Mouse (Mus musculus) ovary, postnatal 36 days (tissue): ENCODE measurements around the gene Ranbp1.
"Not testable (repeated sequence)": the region's sequence is repeated elsewhere in the genome, so short reads cannot be mapped to it uniquely, and the experiment has no call there.

Source experiments
- DNase-seq: peaks from one replicate; pipeline ENCODE4 v3.0.0; 2022; ENCODE audit warnings: low spot score, mixed read lengths

The Ranbp1 gene

GRCm38 (mm10) chr16:18248433-18249363 is at the start of gene Ranbp1, which contains the start of gene Trmt2a:
Gene Ranbp1 (minus strand): TSS chr16:18248732.
Gene Trmt2a (plus strand): TSS chr16:18248679.
- peak; percentile 99 for DNase-seq

DNA sequence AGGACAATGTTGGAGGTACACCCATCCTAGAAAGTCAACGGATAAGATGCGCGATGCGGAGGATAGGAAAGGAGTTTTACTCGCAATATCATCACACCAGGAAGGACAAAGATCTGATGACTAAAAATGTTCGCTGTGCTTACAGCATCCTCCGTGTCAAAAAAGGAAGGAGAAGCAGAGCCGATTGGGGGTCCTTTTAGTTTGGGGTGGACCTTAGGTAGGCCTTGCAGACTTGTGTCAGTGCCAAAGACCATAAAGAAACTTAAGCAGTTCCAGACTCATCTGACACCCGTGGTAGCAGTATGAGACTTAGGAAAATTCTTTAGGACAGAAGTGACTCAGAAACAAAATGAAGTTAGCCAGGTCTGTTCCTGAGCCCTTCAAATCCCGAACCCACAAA is 41.1 kb upstream of the Ranbp1 start:
- not testable (repeated sequence) for DNase-seq

GRCm38 (mm10) chr16:18289067-18289588 is 40.6 kb upstream of the Ranbp1 start, which contains the start of gene Dgcr8:
Gene Dgcr8 (minus strand): TSS chr16:18289246.
- peak; percentile 99 for DNase-seq

DNA sequence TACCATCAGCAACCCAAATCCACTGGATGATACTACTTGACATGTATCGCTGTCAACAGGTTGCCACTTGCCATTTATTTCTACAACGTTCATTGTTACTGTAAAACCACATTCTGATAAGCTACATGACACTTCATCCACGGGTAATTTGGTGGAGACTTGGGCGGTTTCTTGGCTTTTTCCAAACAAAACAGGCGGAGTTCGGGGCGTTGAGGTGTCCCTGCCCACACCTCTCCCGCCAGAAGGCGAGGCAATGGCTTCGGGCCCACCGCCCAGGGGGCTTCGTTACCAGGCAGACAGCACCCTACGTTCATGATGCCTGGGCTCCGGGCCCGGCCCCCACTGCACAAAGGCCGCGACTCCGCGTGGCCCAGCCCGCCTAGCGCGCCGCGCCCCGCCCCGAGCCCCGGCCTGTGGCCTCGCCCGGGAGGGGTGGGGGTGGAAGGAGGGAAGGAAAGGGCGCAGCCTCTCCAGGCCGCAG is 40.1 kb upstream of the Ranbp1 start:
- DNase-seq, result peak; percentile 84

- no peak for DNase-seq
Observed at GRCm38 (mm10) chr16:18288166-18288565, 39.6 kb upstream of the Ranbp1 start.

GRCm38 (mm10) chr16:18275166-18275565 is 26.6 kb upstream of the Ranbp1 start:
- DNase-seq, result no peak

GRCm38 (mm10) chr16:18268182-18268581 is 19.6 kb upstream of the Ranbp1 start:
- no peak for DNase-seq

DNA sequence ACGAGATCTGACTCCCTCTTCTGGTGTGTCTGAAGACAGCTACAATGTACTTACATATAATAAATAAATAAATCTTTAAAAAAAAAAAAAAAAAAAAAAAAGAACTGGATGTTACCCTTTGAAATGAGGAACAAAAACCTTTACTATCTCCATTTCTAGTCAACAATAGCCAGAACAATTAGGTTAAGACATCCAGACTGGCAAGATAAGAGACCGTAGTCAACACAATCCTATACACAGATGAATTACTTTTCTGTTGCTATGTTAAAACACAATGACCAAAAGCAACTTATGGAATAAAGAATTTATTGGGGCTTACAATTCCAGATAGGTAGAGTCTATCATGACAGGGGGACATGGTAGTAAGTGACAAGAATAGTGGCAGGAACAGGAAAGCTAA is 16.5 kb upstream of the Ranbp1 start:
- DNase-seq, result no peak

DNA sequence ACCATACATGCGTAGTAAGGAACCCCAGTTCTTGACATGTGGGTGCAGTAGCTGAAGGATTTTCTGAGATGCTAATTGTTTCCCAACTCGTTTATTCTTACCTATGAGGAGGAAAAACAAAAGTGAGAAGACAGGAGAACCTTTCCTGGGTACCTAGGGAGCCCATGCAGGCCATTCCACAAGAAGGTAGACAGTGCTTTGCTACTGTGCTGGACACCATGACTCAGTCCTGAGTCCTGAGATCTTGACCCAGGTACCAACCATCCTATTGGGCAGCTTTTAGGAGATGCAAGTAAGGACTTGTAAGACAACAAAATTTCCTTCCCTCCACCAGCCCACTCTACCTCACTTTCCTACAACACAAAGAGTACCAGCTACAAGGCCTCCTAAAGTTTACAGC is 9.7 kb upstream of the Ranbp1 start, which contains the start of gene Gm49776:
Gm49776 (minus strand) TSS at position 101 of the 400 bp plus-strand sequence.
- DNase-seq, result no peak

GRCm38 (mm10) chr16:18253866-18254265 is 5.3 kb upstream of the Ranbp1 start:
- DNase-seq, result no peak

GRCm38 (mm10) chr16:18252736-18253135 is 4.2 kb upstream of the Ranbp1 start:
- no peak for DNase-seq

GRCm38 (mm10) chr16:18250828-18251790 is 2.6 kb upstream of the Ranbp1 start:
- no peak for DNase-seq

GRCm38 (mm10) chr16:18250231-18250630 is 1.7 kb upstream of the Ranbp1 start:
- no peak for DNase-seq

GRCm38 (mm10) chr16:18249364-18249967 is 934 bp upstream of the Ranbp1 start:
- DNase-seq, result peak; percentile 43

DNA sequence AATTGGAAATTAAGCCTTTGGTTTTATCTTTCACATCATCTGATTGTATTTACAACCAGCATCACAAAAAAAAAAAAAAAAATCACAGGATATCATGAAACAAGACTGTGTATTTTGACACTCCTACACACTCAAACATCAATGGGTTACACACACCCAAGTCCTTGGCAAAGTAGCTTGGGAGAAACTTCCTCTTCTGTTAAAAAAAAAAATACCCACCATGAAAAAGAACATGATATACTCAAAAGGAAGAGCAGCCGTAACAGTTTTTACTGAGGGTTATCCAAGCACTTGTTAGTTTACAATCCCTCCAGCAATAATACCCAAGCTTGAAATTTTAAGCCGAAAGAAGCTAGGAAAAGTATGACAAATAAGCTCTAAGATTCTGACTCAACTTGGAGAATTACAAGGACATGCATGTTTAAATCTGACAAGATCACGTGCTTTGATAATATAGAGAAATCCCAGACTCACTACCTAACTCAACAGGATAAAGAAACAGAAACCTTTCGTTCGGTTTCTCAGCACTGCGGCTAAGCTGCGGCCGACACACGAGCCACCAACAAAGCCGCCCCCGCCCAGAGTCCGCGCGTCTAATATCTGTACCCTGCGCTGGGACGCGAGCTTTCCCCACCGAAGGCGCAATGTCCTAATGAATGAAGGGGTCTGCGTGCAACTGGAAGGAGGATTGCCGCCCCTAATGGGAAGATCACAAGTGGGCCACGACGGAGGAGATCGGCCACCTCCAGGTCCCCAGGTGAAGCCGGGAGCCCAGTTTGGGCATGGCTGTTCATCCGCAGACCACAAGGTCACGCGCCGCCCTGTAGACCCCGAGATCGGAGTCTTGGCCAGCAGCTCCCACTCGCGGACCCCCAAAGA is 772 bp downstream of the Ranbp1 start:
- DNase-seq, result no peak

DNA sequence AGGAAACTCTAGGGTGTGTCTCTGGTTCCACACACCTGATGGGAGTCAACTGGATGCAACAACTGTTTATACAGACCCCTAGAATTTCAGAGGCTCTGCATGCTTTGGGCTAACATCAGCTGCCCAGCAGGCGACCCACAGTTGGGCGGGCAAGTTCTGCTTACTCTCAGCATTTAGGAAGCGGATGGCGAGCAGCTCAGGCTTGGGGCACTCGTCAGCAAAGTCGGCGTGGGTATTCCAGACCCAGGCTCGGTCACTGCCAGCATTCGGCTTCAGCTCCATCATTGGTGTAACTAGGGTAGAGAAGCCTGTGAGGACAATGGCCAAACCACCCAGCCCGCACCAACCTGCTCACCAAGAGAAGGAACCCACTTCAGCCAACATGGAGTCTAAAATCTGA is 7.0 kb downstream of the Ranbp1 start:
- no peak for DNase-seq

GRCm38 (mm10) chr16:18236676-18237501 is 11.6 kb downstream of the Ranbp1 start:
- DNase-seq, result no peak

DNA sequence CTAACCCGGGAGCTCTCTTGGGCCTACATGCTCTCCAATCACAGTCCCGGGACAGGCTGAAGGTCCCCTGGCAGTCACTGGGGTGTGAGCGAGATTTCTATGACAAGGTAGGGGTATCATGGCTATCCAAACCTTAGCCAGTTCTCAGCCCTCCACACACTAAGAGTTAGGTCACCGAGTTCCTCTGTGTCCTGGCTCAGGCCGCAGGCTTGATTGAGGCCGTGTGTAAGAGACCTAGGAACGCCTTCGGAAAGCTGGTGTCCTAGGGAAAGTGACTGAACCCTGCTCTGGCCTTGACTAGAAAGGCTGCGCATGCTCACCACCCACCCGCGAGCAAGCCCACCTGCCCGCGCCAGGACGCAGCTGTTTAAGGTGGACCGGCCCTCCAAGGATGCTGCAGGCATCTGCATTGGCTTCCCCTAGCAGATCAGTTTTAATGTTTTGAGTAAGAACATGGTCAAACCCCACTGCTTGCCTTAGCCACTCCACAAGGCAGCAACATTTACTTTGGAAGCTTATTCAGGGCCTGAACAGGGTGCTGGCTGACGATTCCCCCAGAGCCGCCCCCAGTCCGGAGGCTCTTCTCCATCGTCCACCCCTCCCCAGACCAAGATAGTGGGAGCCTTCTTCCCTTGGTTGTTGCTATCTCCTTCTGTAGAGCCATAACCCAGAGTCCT is 13.0 kb downstream of the Ranbp1 start:
- peak; percentile 75 for DNase-seq
